Mouse (Mus musculus): ENCODE results near the gene Add2.

DNA sequence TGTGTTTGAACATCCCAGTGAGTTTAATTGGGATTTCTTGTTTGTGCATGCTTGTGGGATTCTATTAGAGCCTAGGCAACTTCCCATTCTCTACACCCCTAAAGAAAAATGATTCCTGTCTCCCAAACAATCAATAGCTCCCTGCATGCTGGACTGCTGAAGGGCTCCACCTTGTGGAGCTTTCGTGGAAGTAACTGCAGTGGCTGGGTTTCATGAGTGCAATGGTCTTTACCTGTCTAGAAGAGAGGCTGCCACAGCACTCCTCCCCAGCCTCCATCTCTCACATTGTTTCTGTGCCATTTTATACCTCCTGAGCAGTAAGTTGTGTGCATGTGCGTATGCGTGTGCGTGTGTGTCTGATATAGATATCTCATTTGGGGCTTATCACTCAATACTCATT is 18.5 kb upstream of the Add2 start:
- TF ChIP-seq CTCF (IDR thresholded peaks at IDR 0.05; ENCODE audit: control insufficient read depth, insufficient read depth, low read length), result peak; percentile 58
- no peak for TF ChIP-seq POLR2A (IDR thresholded peaks at IDR 0.05; ENCODE audit: borderline replicate concordance, control insufficient read depth, low read depth, low read length)
